Mouse (Mus musculus) spleen, adult 2 months (tissue): ENCODE measurements at regions not wholly inside any gene's neighbourhood (a gene's known extent, or its start where the extent isn't known, plus 50 kb on each side); places are given as distances from the start of the nearest gene placed in this dataset.
"Not testable (repeated sequence)": the region's sequence is repeated elsewhere in the genome, so short reads cannot be mapped to it uniquely, and the experiment has no call there.

Experiments
- CTCF ChIP-seq: fragments of 200-500 bp; IDR thresholded peaks from 2 replicates; pipeline ENCODE4 v1.5.1; 2011; ENCODE audit warnings: mild to moderate bottlenecking, inconsistent platforms; ENCODE audit not compliant: insufficient read depth, insufficient read length, insufficient replicate concordance; ENCODE audit errors: extremely low read depth
- POLR2A ChIP-seq: fragments of 200-500 bp; IDR thresholded peaks from 2 replicates; pipeline ENCODE4 v1.6.1; 2011; ENCODE audit warnings: low read depth, low read length, inconsistent platforms

- not testable (repeated sequence) for TF ChIP-seq POLR2A, CTCF
Measured at GRCm38 (mm10) chrX:77426836-77427235, 84.0 kb upstream of the Tbl1x start.
